Mouse (Mus musculus): ENCODE measurements at regions not wholly inside any gene's neighbourhood (a gene's known extent, or its start where the extent isn't known, plus 50 kb on each side); places are given as distances from the start of the nearest gene placed in this dataset.
"Not testable (repeated sequence)": the region's sequence is repeated elsewhere in the genome, so short reads cannot be mapped to it uniquely, and the experiment has no call there.

- DNase-seq (ENCODE audit: low read depth, low spot score) = no peak
Observed at GRCm38 (mm10) chr13:99128979-99129378, 55.6 kb upstream of the Zfp366 start.

GRCm38 (mm10) chr13:99128284-99128691 is 56.3 kb upstream of the Zfp366 start:
- no peak for DNase-seq (ENCODE audit: low read depth, low spot score)

- no peak for DNase-seq (ENCODE audit: low read depth, low spot score)
Observed at GRCm38 (mm10) chr13:99127716-99128115, 56.9 kb upstream of the Zfp366 start.

GRCm38 (mm10) chr13:99126971-99127370 is 57.7 kb upstream of the Zfp366 start:
- not testable (repeated sequence) for DNase-seq (ENCODE audit: low read depth, low spot score)

GRCm38 (mm10) chr13:99126538-99126937 is 58.1 kb upstream of the Zfp366 start:
- DNase-seq (ENCODE audit: low read depth, low spot score) = no peak

GRCm38 (mm10) chr13:99125946-99126345 is 58.7 kb upstream of the Zfp366 start:
- peak; percentile 37 for DNase-seq (ENCODE audit: low read depth, low spot score)

GRCm38 (mm10) chr13:99124894-99125570 is 59.6 kb upstream of the Zfp366 start:
- peak; percentile 26 for DNase-seq (ENCODE audit: low read depth, low spot score)

- DNase-seq (ENCODE audit: low read depth, low spot score) = no peak
Observed at GRCm38 (mm10) chr13:99124141-99124540, 60.5 kb upstream of the Zfp366 start.

GRCm38 (mm10) chr13:99123476-99124140 is 61.0 kb upstream of the Zfp366 start:
- DNase-seq (ENCODE audit: low read depth, low spot score) = no peak

GRCm38 (mm10) chr13:99122539-99122938 is 62.1 kb upstream of the Zfp366 start:
- DNase-seq (ENCODE audit: low read depth, low spot score) = not testable (repeated sequence)

GRCm38 (mm10) chr13:99121096-99121495 is 63.5 kb upstream of the Zfp366 start:
- DNase-seq (ENCODE audit: low read depth, low spot score) = no peak

GRCm38 (mm10) chr13:99119941-99120340 is 64.7 kb upstream of the Zfp366 start:
- DNase-seq (ENCODE audit: low read depth, low spot score) = no peak

GRCm38 (mm10) chr13:99118901-99119300 is 65.7 kb upstream of the Zfp366 start:
- DNase-seq (ENCODE audit: low read depth, low spot score) = no peak

GRCm38 (mm10) chr13:99115541-99115940 is 69.1 kb upstream of the Zfp366 start:
- DNase-seq (ENCODE audit: low read depth, low spot score) = no peak

GRCm38 (mm10) chr13:99114565-99114964 is 70.1 kb upstream of the Zfp366 start:
- DNase-seq (ENCODE audit: low read depth, low spot score) = no peak

GRCm38 (mm10) chr13:99111736-99112386 is 72.8 kb upstream of the Zfp366 start:
- no peak for DNase-seq (ENCODE audit: low read depth, low spot score)

GRCm38 (mm10) chr13:99107983-99108382 is 76.6 kb upstream of the Zfp366 start:
- DNase-seq (ENCODE audit: low read depth, low spot score) = no peak

- no peak for DNase-seq (ENCODE audit: low read depth, low spot score)
Observed at GRCm38 (mm10) chr13:99102089-99102681, 82.4 kb upstream of the Zfp366 start.

GRCm38 (mm10) chr13:99100430-99101409 is 83.9 kb upstream of the Zfp366 start:
- DNase-seq (ENCODE audit: low read depth, low spot score) = peak; percentile 88

- no peak for DNase-seq (ENCODE audit: low read depth, low spot score)
Observed at GRCm38 (mm10) chr13:99099794-99100429, 84.7 kb upstream of the Zfp366 start.

- peak; percentile 47 for DNase-seq (ENCODE audit: low read depth, low spot score)
Observed at GRCm38 (mm10) chr13:99099226-99099625, 85.4 kb upstream of the Zfp366 start.
